Mouse (Mus musculus) spleen, postnatal 14 days (tissue): ENCODE data around the gene Gpam.
A peak's percentile ranks its signal among the peaks of the same experiment; 100 is the strongest.

ENCODE experiments used
- DNase-seq, 2 experiments: peaks; one replicate each; pipeline ENCODE4 v3.0.0; 2021 to 2022; ENCODE audit warnings: low spot score in 2 of 2

Gpam gene

GRCm38 (mm10) chr19:55103081-55103830 is 23.8 kb downstream of the Gpam start:
- no peak for DNase-seq

GRCm38 (mm10) chr19:55101659-55102058 is 25.4 kb downstream of the Gpam start:
- DNase-seq, result no peak

GRCm38 (mm10) chr19:55100227-55101140 is 26.6 kb downstream of the Gpam start:
- DNase-seq, result no peak

- DNase-seq, result peak; percentile 51 to 72
Observed at GRCm38 (mm10) chr19:55099184-55100160, 27.6 kb downstream of the Gpam start.

- DNase-seq, result peak in 1 of 2 experiments; percentile 10
Observed at GRCm38 (mm10) chr19:55098409-55099183, 28.4 kb downstream of the Gpam start.

GRCm38 (mm10) chr19:55097396-55097967 is 29.6 kb downstream of the Gpam start:
- DNase-seq, result no peak

- no peak for DNase-seq
Observed at GRCm38 (mm10) chr19:55096666-55097065, 30.4 kb downstream of the Gpam start.

- DNase-seq, result no peak
Observed at GRCm38 (mm10) chr19:55095547-55095946, 31.5 kb downstream of the Gpam start.

GRCm38 (mm10) chr19:55091602-55092413 is 35.2 kb downstream of the Gpam start:
- no peak for DNase-seq

- DNase-seq, result no peak
Observed at GRCm38 (mm10) chr19:55090885-55091284, 36.2 kb downstream of the Gpam start.

GRCm38 (mm10) chr19:55090142-55090541 is 36.9 kb downstream of the Gpam start:
- no peak for DNase-seq

- DNase-seq, result no peak
Observed at GRCm38 (mm10) chr19:55087776-55088175, 39.3 kb downstream of the Gpam start.

GRCm38 (mm10) chr19:55085857-55086185 is 41.2 kb downstream of the Gpam start:
- no peak for DNase-seq

GRCm38 (mm10) chr19:55084971-55085856 is 41.8 kb downstream of the Gpam start:
- DNase-seq, result no peak

GRCm38 (mm10) chr19:55076822-55077221 is 50.2 kb downstream of the Gpam start:
- DNase-seq, result no peak

- no peak for DNase-seq
Observed at GRCm38 (mm10) chr19:55073004-55073403, 54.0 kb downstream of the Gpam start.

- no peak for DNase-seq
Observed at GRCm38 (mm10) chr19:55069054-55069453, 58.0 kb downstream of the Gpam start.

GRCm38 (mm10) chr19:55063272-55063671 is 63.8 kb downstream of the Gpam start:
- no peak for DNase-seq

GRCm38 (mm10) chr19:55062501-55062900 is 64.5 kb downstream of the Gpam start:
- no peak for DNase-seq
